Mouse (Mus musculus) spleen, adult 18-20 months (tissue): ENCODE data around the gene Gbp3.
"Not testable (repeated sequence)": the region's sequence is repeated elsewhere in the genome, so short reads cannot be mapped to it uniquely, and the experiment has no call there.

Experiments used
- DNase-seq, 2 experiments: peaks; one replicate each; pipeline ENCODE4 v3.0.0; 2022; ENCODE audit warnings: mixed read lengths in 2 of 2

Gbp3 gene

GRCm38 (mm10) chr3:142559632-142560228 lies at the start of gene Gbp3:
Gene Gbp3 (plus strand): TSS chr3:142560026.
- no peak for DNase-seq

GRCm38 (mm10) chr3:142528116-142528515 lies 31.7 kb upstream of the Gbp3 start:
- DNase-seq = no peak

- DNase-seq = no peak
These were observed 30.2 kb upstream of the Gbp3 start for GRCm38 (mm10) chr3:142529597-142529996.

GRCm38 (mm10) chr3:142530087-142530953 lies 29.5 kb upstream of the Gbp3 start, which contains the start of gene Gbp7:
Gene Gbp7 (plus strand): TSS chr3:142530342.
- DNase-seq = peak; percentile 10 to 39

- no peak for DNase-seq
These were observed 28.2 kb upstream of the Gbp3 start for GRCm38 (mm10) chr3:142531595-142531994.

GRCm38 (mm10) chr3:142533185-142533584 lies 26.6 kb upstream of the Gbp3 start:
- no peak for DNase-seq

- no peak for DNase-seq
These were observed 24.2 kb upstream of the Gbp3 start for GRCm38 (mm10) chr3:142535667-142536066.

GRCm38 (mm10) chr3:142541391-142541790 lies 18.4 kb upstream of the Gbp3 start:
- no peak for DNase-seq

- not testable (repeated sequence) for DNase-seq
These were observed 17.1 kb upstream of the Gbp3 start for GRCm38 (mm10) chr3:142542776-142543175.

GRCm38 (mm10) chr3:142546690-142547089 lies 13.1 kb upstream of the Gbp3 start:
- no peak for DNase-seq

GRCm38 (mm10) chr3:142550052-142550676 lies 9.7 kb upstream of the Gbp3 start:
- DNase-seq = no peak

- no peak for DNase-seq
These were observed 5.2 kb upstream of the Gbp3 start for GRCm38 (mm10) chr3:142554601-142555000.

- DNase-seq = no peak
These were observed 4.2 kb upstream of the Gbp3 start for GRCm38 (mm10) chr3:142555623-142556022.

- peak; percentile 79 to 89 for DNase-seq
These were observed 596 bp downstream of the Gbp3 start for GRCm38 (mm10) chr3:142560296-142560948.

- DNase-seq = no peak
These were observed 1.3 kb downstream of the Gbp3 start for GRCm38 (mm10) chr3:142561045-142561646.

- no peak for DNase-seq
These were observed 1.8 kb downstream of the Gbp3 start for GRCm38 (mm10) chr3:142561666-142562065.

GRCm38 (mm10) chr3:142567490-142567889 lies 7.7 kb downstream of the Gbp3 start:
- DNase-seq = not testable (repeated sequence)

GRCm38 (mm10) chr3:142570738-142571137 lies 10.9 kb downstream of the Gbp3 start:
- no peak for DNase-seq

- no peak for DNase-seq
These were observed 17.3 kb downstream of the Gbp3 start for GRCm38 (mm10) chr3:142577108-142577507.

GRCm38 (mm10) chr3:142578342-142578741 lies 18.5 kb downstream of the Gbp3 start:
- no peak for DNase-seq

GRCm38 (mm10) chr3:142583067-142583466 lies 23.2 kb downstream of the Gbp3 start:
- DNase-seq = no peak

GRCm38 (mm10) chr3:142587386-142587785 lies 27.6 kb downstream of the Gbp3 start:
- DNase-seq = no peak

- no peak for DNase-seq
These were observed 29.1 kb downstream of the Gbp3 start for GRCm38 (mm10) chr3:142588888-142589287.
